Mouse (Mus musculus) CH12.LX (cell line): ENCODE results near the gene Cacng8. TPM values are rescaled to one million over a fixed set of nuclear protein-coding genes. Genes with fewer than 3 reads are reported as not detected.

Experiments
- DNase-seq: peaks from one replicate; pipeline ENCODE4 v3.0.0-alpha.2; 2013; ENCODE audit errors: extremely low read depth
- H3K27ac ChIP-seq: 2 replicates; pipeline ENCODE4 v1.5.1; 2012; ENCODE audit warnings: low read depth, mild to moderate bottlenecking, control low read depth, moderate library complexity; ENCODE audit not compliant: insufficient read depth
- H3K27me3 ChIP-seq: replicated peaks from 2 replicates; pipeline ENCODE3; 2012; ENCODE audit warnings: inconsistent platforms
- H3K36me3 ChIP-seq, 2 experiments: replicated peaks in 1 of 2; 2 replicates each; pipeline versions ENCODE3 to v1.6.1; 2012; ENCODE audit warnings: inconsistent platforms in 1 of 2, low read length in 1 of 2, mild to moderate bottlenecking in 1 of 2, mixed read lengths in 1 of 2, moderate library complexity in 1 of 2; ENCODE audit not compliant: control insufficient read depth in 1 of 2, insufficient read depth in 1 of 2
- H3K4me1 ChIP-seq, 2 experiments: 2 replicates each; pipeline ENCODE4 v1.6.1; 2012; ENCODE audit warnings: inconsistent platforms in 1 of 2, moderate library complexity in 1 of 2; ENCODE audit not compliant: insufficient read depth in 2 of 2, control insufficient read depth in 1 of 2
- H3K4me2 ChIP-seq: 2 replicates; pipeline ENCODE4 v1.6.1; 2012; ENCODE audit warnings: low read depth, mild to moderate bottlenecking, control low read depth; ENCODE audit not compliant: poor library complexity, insufficient read depth, severe bottlenecking
- H3K4me3 ChIP-seq, 3 experiments: fragments of 150-350 bp in 1 of 3; sonication (generic) in 1 of 3; replicated peaks in 1 of 3; 2 replicates each; pipeline versions ENCODE3 to v1.5.1; 2011 to 2012; ENCODE audit warnings: low read depth in 2 of 3, low read length in 2 of 3, mild to moderate bottlenecking in 2 of 3, moderate library complexity in 2 of 3, control low read depth in 1 of 3, improper control_type of control experiment in 1 of 3, inconsistent platforms in 1 of 3, mixed read lengths in 1 of 3; ENCODE audit not compliant: poor library complexity in 1 of 3
- H3K79me2 ChIP-seq: replicated peaks from 2 replicates; pipeline ENCODE4 v1.6.1; 2012; ENCODE audit warnings: mild to moderate bottlenecking, moderate library complexity; ENCODE audit not compliant: control insufficient read depth, poor library complexity, insufficient read depth, severe bottlenecking; ENCODE audit errors: extremely low read depth
- H3K9ac ChIP-seq: 2 replicates; pipeline ENCODE4 v1.6.1; 2012; ENCODE audit warnings: low read depth, mild to moderate bottlenecking, control low read depth, moderate library complexity; ENCODE audit not compliant: insufficient read depth
- H3K9me3 ChIP-seq: replicated peaks from 2 replicates; pipeline ENCODE3; 2012; ENCODE audit warnings: low read length, inconsistent platforms, mixed read lengths
- ELF1 ChIP-seq: IDR thresholded peaks from 2 replicates; pipeline ENCODE4 v1.6.1; 2014; ENCODE audit warnings: low read depth, mild to moderate bottlenecking, inconsistent platforms, low read length, improper control_type of control experiment
- HCFC1 ChIP-seq: IDR thresholded peaks from 2 replicates; pipeline ENCODE4 v1.6.1; 2012; ENCODE audit warnings: low read depth, mild to moderate bottlenecking, inconsistent platforms, low read length, improper control_type of control experiment
- IRF4 ChIP-seq: IDR thresholded peaks from 2 replicates; pipeline ENCODE4 v1.6.1; 2014; ENCODE audit warnings: low read depth, mild to moderate bottlenecking, inconsistent platforms, low read length, improper control_type of control experiment
- JUN ChIP-seq: IDR thresholded peaks from 2 replicates; pipeline ENCODE4 v1.6.1; 2011; ENCODE audit warnings: low read depth, mild to moderate bottlenecking, low read length, improper control_type of control experiment, moderate library complexity; ENCODE audit not compliant: insufficient read depth
- MAFK ChIP-seq: IDR thresholded peaks from 2 replicates; pipeline ENCODE4 v1.6.1; 2011; ENCODE audit warnings: low read length, improper control_type of control experiment; ENCODE audit not compliant: insufficient replicate concordance
- MAX ChIP-seq: IDR thresholded peaks from 2 replicates; pipeline ENCODE4 v1.6.1; 2011; ENCODE audit warnings: low read length, improper control_type of control experiment
- MAZ ChIP-seq: IDR thresholded peaks from 2 replicates; pipeline ENCODE4 v1.6.1; 2012; ENCODE audit warnings: low read depth, mild to moderate bottlenecking, inconsistent platforms, low read length, improper control_type of control experiment, moderate library complexity
- MEF2A ChIP-seq: IDR thresholded peaks from 2 replicates; pipeline ENCODE4 v1.6.1; 2014; ENCODE audit warnings: low read depth, mild to moderate bottlenecking, inconsistent platforms, low read length, improper control_type of control experiment, borderline replicate concordance
- POLR2A ChIP-seq: IDR thresholded peaks from 2 replicates; pipeline ENCODE4 v1.6.1; 2011; ENCODE audit warnings: low read depth, mild to moderate bottlenecking, improper control_type of control experiment, low read length
- SIN3A ChIP-seq: IDR thresholded peaks from 2 replicates; pipeline ENCODE4 v1.6.1; 2012; ENCODE audit warnings: low read length, improper control_type of control experiment, inconsistent platforms
- UBTF ChIP-seq: IDR thresholded peaks from 2 replicates; pipeline ENCODE4 v1.6.1; 2012; ENCODE audit warnings: low read depth, mild to moderate bottlenecking, inconsistent platforms, low read length, improper control_type of control experiment, moderate library complexity
- USF1 ChIP-seq: IDR thresholded peaks from 2 replicates; pipeline ENCODE4 v1.6.1; 2014; ENCODE audit warnings: low read depth, mild to moderate bottlenecking, inconsistent platforms, low read length, improper control_type of control experiment
- ZMIZ1 ChIP-seq: IDR thresholded peaks from 2 replicates; pipeline ENCODE4 v1.6.1; 2012; ENCODE audit warnings: low read depth, mild to moderate bottlenecking, inconsistent platforms, low read length, improper control_type of control experiment
- ZNF384 ChIP-seq: IDR thresholded peaks from 2 replicates; pipeline ENCODE4 v1.6.1; 2012; ENCODE audit warnings: low read depth, low read length, improper control_type of control experiment, inconsistent platforms
- dilution Hi-C: fragments of 300-500 bp; cut with MboI; formaldehyde crosslinking; loops from 2 replicates; pipeline ENCODE4 v1.14.3; 2020; ENCODE audit warnings: low sequenced_read_pairs; ENCODE audit not compliant: extremely low pct_unique_long_range_greater_than_20kb, extremely low pct_ligation_motif_present
- in situ Hi-C: fragments of 300-500 bp; cut with MboI; formaldehyde crosslinking; loops from 3 replicates; pipeline ENCODE4 v1.14.3; 2019; ENCODE audit warnings: low sequenced_read_pairs, low pct_ligation_motif_present, low pct_unique_long_range_greater_than_20kb, mixed read lengths
- polyA plus RNA-seq: library from polyadenylated mRNA; unstranded; fragments of >175 nt; gene quantifications from 2 replicates; pipeline ENCODE4 v1.2.1, GENCODE M21; 2012; ENCODE audit warnings: low read depth; ENCODE audit not compliant: insufficient read length
- total RNA-seq, 2 experiments: library from RNA; depleted of rRNA; stranded (reverse); fragments of 300-350 nt in 1 of 2; fragments of >200 nt in 1 of 2; gene quantifications; 2 replicates each; pipeline ENCODE4 v1.2.3; 2012 to 2014

Cacng8 gene
- total and polyA plus RNA-seq, 3 experiments, result 0.43 to 1.2 (median 0.51) TPM

GRCm38 (mm10) chr7:3409729-3410520 is 19.4 kb downstream of the Cacng8 start:
- H3K27me3 ChIP-seq, result no peaks in the 10 kb centered on the region
- DNase-seq, result peak; percentile 55
- H3K36me3 ChIP-seq, result peaks cover 4 to 20% of the 10 kb centered on the region in 2 experiments
- H3K27ac ChIP-seq, result no peak overlapping the region
- dilution Hi-C loops, result no loop called here
- no peaks in the 10 kb centered on the region for H3K79me2 ChIP-seq
- TF ChIP-seq ELF1 (peak; percentile 20; the same call in 1 of the 2 replicates), UBTF (no peak), MAZ (no peak), IRF4 (peak; percentile 70; the same call in 1 of the 2 replicates), MAFK (no peak), JUN (no peak)
- in situ Hi-C loops, result loop anchor here (5.0 kb wide), 1 partner anchor 37 kb away; no protein-coding TSS in a partner anchor
- no peak overlapping the region for H3K4me3 ChIP-seq
- H3K4me2 ChIP-seq, result peak overlapping the region; percentile 95
- H3K9ac ChIP-seq, result no peak overlapping the region
- peaks cover 10% of the 10 kb centered on the region for H3K9me3 ChIP-seq
- peaks cover 0 to 32% of the 10 kb centered on the region in 2 experiments; a peak in 2 of 4 replicates for H3K4me1 ChIP-seq

- Histone ChIP-seq H3K4me2 (peak overlapping the region; percentile 87), H3K4me3 (peak overlapping the region; percentile 35 to 67 (median 62)), H3K36me3 (peaks cover 5 to 31% of the 10 kb centered on the region in 2 experiments), H3K79me2 (no peaks in the 10 kb centered on the region)
- in situ Hi-C loops (loop anchor here (5.0 kb wide), 1 partner anchor 36 kb away; no protein-coding TSS in a partner anchor), dilution Hi-C loops (no loop called here)
- TF ChIP-seq HCFC1 (peak; percentile 44; the same call in 1 of the 2 replicates), ZNF384 (peak; percentile 48), MEF2A (0 out of 2 replicates have a peak, but pooled peaks have one; percentile 34), IRF4 (0 out of 2 replicates have a peak, but pooled peaks have one; percentile 4), ZMIZ1 (no peak), ELF1 (peak; percentile 39; the same call in 1 of the 2 replicates), MAZ (0 out of 2 replicates have a peak, but pooled peaks have one; percentile 24), POLR2A (peak; percentile 57; the same call in 1 of the 2 replicates), SIN3A (0 out of 2 replicates have a peak, but pooled peaks have one; percentile 13), USF1 (no peak), MAX (peak; percentile 63)
- TF ChIP-seq, all 38 proteins: peak for 9
- Histone ChIP-seq H3K4me1 (peaks cover 0 to 32% of the 10 kb centered on the region in 2 experiments; a peak in 2 of 4 replicates), H3K9ac (peak overlapping the region; percentile 46; the same call in 1 of the 2 replicates), H3K27me3 (no peaks in the 10 kb centered on the region), H3K9me3 (peaks cover 12% of the 10 kb centered on the region), H3K27ac (no peak overlapping the region)
- peak; percentile 98 for DNase-seq
Measured at GRCm38 (mm10) chr7:3411160-3411941, 20.9 kb downstream of the Cacng8 start.
